Mouse (Mus musculus): ENCODE measurements around the gene Utp3. TPM values are rescaled to one million over a fixed set of nuclear protein-coding genes. Genes with fewer than 3 reads are reported as not detected.

Utp3 gene
- total RNA-seq, 2 experiments from 2014 or later = 60.0 to 86.4 TPM

GRCm38 (mm10) chr5:88566034-88566841 is 12.0 kb downstream of the Utp3 start:
- ATAC-seq (ENCODE audit: poor library complexity, severe bottlenecking) = peak; percentile 20; the same call in 1 of the 2 replicates

DNA sequence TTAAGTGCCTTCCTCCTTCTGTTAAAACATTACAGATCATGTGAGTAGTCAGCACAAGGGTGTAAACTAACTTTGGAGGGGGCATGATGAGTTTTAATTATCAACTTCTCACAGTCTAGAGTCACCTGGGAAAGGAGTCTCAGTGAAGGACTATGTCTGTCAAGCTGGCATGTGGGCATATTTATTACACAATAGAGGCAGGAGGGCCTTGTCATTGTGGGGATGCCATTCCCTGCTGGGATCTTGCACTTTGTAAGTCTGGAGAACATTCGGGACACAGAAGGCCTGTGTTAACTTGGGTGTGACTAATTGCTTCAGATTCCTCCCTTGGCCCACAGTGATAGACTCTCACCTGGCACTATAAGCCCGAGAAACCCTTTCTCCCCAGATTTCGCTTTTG is 15.3 kb downstream of the Utp3 start:
- no peak for ATAC-seq (ENCODE audit: poor library complexity, severe bottlenecking)

DNA sequence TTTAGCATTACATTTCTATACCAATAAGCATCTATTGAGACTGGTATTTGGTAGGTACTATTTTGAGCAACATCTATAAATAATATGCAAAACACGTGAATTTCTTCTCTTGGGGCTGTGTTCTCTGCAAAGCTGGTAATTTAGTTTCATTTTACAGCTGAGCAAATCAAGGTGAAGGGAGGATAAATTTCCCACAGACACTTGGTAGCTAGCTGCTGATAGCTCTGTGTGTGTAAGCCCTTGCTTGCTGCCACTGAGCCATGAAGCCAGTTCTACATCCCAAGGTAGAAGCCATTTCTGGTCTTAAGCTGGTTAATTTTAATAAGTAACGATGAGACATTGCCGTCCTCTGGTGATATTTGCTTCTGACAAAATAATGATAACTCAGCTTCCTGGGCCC is 20.6 kb downstream of the Utp3 start:
- no peak for ATAC-seq (ENCODE audit: poor library complexity, severe bottlenecking)

GRCm38 (mm10) chr5:88575506-88576338 is 21.5 kb downstream of the Utp3 start:
- no peak for ATAC-seq (ENCODE audit: poor library complexity, severe bottlenecking)

DNA sequence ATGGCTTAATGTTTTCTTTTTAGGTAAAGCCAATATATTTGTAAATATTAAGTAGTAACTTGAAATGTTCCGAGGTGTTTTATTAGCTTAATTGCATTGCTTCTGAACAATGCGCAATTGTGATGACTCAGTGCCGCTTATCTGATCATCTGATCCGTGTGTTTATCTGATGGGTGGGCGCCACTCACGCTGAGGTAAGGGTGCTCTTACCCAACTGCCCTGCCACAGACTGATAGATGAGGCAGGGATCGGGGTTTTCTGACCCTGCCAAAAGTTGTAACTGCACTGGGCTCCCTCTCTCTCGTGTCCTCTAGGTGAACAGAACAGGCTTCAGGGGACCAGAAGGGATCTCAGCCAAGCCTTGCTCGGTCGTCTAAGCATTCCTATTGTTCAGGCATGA is 26.4 kb downstream of the Utp3 start:
- ATAC-seq (ENCODE audit: poor library complexity, severe bottlenecking) = peak; percentile 75

- no peak for ATAC-seq (ENCODE audit: poor library complexity, severe bottlenecking)
Observed at GRCm38 (mm10) chr5:88581343-88581742, 27.1 kb downstream of the Utp3 start.

- ATAC-seq (ENCODE audit: poor library complexity, severe bottlenecking) = no peak
Observed at GRCm38 (mm10) chr5:88583271-88584031, 29.2 kb downstream of the Utp3 start.

DNA sequence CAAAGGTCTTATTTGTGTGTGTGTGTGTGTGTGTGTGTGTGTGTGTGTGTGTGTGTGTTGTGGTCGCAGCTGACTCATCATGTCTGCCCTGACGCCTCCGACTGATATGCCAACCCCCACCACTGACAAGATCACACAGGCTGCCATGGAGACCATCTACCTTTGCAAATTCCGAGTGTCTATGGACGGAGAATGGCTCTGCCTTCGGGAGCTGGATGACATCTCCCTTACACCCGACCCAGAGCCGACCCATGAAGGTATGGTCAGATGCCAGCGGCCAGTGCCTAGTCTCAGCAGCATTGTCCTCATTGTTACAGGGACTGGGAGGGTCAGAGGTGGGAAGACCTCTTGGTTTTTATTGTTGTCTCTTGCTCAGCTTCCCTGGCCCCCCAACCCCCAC is 29.8 kb downstream of the Utp3 start:
- no peak for ATAC-seq (ENCODE audit: poor library complexity, severe bottlenecking)

DNA sequence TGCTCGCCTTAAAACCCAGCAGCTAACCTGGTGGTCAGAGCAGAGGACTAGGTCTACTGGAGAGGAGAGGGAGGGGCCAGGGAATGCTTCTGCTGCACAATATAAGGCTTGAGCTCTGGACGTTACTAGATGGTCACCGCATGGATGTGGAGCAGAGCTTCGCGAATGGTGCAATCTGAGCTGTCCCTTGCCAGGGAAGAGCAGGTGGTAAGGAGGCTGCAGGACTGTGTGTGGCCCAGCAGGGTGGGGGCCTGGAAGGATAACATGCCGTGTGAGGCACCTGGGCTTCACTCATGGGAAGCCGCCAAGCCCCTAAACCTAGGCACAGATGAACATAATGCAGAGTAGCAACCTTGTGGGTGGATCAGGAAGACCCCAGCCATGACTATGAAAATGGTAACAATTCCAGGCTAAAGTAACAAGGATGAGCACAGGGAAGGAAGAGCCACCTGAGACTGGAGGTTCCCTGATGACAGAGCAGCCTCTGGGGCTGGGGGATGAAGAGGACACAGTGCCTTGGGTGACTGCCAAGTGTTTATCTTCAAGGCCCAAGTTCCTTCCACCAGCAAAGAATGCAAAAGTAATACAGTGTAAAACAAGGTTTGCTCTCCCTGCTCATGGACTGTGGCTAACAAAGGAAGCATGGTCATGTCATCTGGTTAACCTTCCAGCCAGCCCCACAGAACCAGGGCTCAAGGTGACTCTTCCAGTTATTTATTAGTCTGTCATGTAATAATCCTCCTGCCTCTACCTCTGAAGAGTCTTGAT is 32.3 kb downstream of the Utp3 start:
- no peak for ATAC-seq (ENCODE audit: poor library complexity, severe bottlenecking)

DNA sequence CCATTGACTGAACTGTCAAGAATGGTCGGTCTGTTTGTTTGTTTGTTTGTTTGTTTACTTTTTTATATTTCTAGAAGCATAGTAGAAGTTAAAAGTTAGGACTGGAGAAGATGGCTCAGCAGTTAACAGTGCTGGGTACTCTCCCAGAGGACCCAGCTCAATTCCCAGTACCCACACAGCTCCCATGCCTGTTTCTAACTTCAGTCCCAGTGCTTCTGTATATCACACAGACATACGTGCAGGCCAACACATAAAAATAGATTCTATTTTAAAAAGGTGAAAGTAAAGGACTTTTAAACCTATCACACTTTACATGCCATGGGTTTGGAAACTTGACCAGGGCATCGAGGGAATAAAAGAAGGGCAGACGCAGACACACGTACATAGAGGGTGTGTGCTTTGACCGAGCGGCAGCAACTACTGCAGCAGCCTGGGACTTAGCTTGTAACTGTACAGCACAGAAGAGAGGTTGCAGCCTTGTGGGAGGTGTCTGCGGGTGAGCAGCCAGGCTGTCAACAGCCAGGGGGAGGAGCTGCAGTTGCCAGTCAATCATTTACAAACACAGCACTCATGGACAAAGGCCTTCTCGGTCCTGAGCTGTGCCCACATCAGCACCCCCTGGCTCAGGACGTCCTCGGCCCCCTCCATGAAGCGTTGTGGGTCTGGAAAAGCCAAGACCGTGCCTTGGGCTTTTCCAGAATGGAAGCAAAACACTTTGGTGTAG is 33.1 kb downstream of the Utp3 start:
- no peak for ATAC-seq (ENCODE audit: poor library complexity, severe bottlenecking)

GRCm38 (mm10) chr5:88588481-88588880 is 34.2 kb downstream of the Utp3 start:
- no peak for ATAC-seq (ENCODE audit: poor library complexity, severe bottlenecking)

DNA sequence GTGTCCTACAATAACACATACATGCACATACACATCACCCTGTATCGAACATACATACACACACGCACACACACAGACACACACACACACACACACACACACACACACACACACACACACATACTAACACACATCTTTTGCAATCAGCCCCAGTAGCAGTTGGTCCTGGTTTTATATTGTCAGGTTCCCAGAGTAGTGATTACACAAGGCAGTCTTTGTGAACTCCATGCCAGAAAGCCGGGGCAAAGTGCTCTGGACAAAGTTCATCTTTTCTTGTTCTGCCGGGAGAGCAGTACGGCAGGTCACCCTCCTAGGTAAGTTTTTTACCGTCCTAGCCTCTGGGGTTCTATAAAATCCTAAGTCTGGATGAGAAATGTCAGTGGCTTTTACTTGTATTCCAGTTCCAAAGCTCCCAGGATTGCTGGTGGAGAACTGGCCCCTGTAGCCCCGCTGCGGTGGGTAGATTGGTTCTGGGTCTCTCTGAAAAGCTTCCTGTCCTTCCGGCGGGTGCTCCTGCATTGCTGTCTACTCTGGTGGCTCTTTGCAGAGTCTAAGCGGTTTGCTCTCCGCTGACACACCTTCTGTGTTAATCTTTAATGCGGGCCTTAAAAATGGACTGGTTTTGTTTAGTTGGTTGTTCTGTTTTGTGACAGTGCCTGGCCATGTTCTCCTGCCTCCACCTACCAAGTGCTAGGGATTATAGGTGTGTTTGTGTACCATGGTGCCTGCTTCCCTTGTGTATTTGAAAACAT is 39.3 kb downstream of the Utp3 start:
- ATAC-seq (ENCODE audit: poor library complexity, severe bottlenecking) = no peak

DNA sequence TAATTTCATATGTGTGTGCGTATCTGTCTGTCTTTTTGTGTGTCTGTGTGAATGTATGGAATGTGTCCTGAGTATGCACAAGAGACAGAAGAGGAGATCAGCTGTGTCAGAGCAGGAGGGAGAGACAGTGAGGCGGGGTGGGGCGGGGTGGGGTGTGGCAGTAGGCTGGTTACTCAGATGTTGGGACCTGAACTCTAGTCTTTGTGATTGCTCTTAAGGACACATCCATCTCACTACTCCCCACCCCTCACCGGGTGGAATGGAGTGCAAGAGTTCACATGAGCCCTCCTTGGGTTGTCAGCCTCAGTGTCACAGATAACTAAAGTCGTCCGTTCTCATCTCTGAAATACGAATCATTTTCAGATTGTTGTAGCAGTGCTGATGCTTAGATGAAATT is 39.9 kb downstream of the Utp3 start:
- no peak for ATAC-seq (ENCODE audit: poor library complexity, severe bottlenecking)

- peak; percentile 82 for ATAC-seq (ENCODE audit: poor library complexity, severe bottlenecking)
Observed at GRCm38 (mm10) chr5:88595537-88596455, 41.5 kb downstream of the Utp3 start.

GRCm38 (mm10) chr5:88598961-88599360 is 44.7 kb downstream of the Utp3 start:
- ATAC-seq (ENCODE audit: poor library complexity, severe bottlenecking) = no peak

DNA sequence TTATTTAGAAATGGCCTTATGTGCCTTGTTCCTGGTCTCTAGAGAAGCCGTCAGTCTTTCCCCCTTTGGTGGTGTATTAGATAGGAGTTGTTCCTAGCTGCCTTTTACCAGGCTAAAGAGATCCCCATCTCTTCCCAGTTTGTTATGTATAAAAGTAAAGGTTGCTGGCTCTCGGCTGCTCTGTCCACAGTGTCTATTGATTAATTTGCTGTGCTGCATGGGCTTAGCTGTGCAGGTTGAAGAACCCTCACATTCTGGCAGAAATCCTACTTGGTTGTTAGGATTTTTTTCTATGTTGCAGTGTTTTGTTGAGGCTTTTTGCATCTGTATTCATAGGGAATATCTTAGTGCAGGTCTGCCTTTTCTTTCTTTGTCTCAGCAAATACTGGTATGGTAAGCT is 47.8 kb downstream of the Utp3 start:
- ATAC-seq (ENCODE audit: poor library complexity, severe bottlenecking) = no peak

GRCm38 (mm10) chr5:88602713-88603112 is 48.5 kb downstream of the Utp3 start:
- ATAC-seq (ENCODE audit: poor library complexity, severe bottlenecking) = no peak

- no peak for ATAC-seq (ENCODE audit: poor library complexity, severe bottlenecking)
Observed at GRCm38 (mm10) chr5:88604046-88604445, 49.8 kb downstream of the Utp3 start.
